Mouse (Mus musculus): ENCODE results near the gene Galnt13.
"Not testable (repeated sequence)": the region's sequence is repeated elsewhere in the genome, so short reads cannot be mapped to it uniquely, and the experiment has no call there.

Gene Galnt13

GRCm38 (mm10) chr2:54915088-54915670 is 479.1 kb downstream of the Galnt13 start:
- DNase-seq (ENCODE audit: low read depth, low spot score) = no peak

- DNase-seq (ENCODE audit: low read depth, low spot score) = no peak
These were observed 500.3 kb downstream of the Galnt13 start for GRCm38 (mm10) chr2:54936369-54936768.

- no peak for DNase-seq (ENCODE audit: low read depth, low spot score)
These were observed 501.2 kb downstream of the Galnt13 start for GRCm38 (mm10) chr2:54937306-54937705.

DNA sequence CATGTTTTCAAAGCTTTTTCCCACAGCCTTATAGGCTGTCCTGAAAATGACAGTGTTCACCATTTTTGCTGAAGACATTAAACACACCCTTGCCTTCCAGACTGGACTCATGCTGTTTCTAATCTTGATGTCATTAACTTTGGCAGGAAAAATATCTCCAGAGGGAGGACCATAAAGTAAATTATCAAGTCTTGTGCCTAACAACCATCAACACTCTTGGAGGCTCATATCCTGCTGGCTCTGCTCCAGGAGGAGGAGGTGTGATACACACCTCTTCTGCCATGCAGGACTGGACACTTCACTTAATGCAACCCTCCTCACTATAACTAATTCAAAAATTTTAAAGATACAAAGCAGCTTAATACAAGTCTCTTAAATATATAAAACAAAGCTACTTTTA is 502.0 kb downstream of the Galnt13 start:
- DNase-seq (ENCODE audit: low read depth, low spot score) = no peak

DNA sequence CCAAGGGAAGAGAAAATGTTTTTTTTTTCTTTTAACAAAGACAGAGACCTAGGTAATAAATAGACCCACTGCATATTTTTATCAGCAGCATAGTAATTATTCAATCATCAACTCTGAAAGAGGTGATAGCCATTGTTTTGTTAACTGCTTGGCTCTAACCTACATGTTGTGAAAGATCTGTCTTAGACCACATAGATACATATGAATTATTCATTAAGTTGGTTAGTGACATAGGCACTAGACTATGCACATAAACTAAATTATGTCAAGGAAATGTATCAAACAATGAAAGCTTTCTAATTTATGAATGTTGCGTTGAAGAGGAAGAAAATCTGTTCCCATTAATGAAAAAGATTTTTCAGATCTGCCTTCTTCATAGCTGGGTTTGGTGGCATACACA is 507.3 kb downstream of the Galnt13 start:
- no peak for DNase-seq (ENCODE audit: low read depth, low spot score)

DNA sequence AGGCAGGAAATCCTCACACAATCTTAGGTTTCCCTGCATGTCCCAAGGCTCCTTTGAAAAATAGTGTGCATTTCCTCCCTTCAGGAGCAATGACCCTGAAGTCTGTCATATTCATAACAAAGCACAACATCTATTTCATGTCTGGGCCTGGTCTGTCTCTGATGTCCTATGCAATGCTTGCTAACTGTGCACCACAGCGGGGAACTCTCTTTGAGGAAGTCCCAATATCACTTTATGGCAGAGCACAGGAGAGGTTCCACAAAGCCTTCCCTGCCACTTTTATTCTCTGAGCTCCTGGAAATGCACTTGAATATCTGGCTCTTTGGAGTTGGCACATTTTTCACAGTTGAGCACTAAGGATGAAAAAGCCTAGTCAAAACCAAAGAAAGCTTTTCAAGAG is 547.7 kb downstream of the Galnt13 start:
- DNase-seq (ENCODE audit: low read depth, low spot score) = no peak

DNA sequence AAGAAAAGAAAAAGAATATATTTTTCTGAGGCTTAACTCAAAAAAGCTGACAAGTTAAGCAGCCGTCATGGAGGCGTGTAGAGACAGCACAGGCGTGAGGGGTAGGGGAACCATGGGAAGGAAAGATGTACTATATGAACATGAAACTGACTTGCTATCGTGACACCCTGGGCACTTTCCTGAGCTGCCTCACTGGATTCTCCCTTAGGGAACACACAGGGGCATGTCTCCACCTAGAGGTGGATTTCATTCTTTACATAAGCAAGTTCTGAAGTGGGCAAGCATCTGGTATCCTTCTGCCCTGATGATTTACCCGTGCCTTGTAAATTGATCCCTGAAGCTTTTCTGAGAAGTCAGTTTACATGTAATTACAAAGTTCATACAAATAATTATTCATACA is 586.4 kb downstream of the Galnt13 start:
- DNase-seq (ENCODE audit: low read depth, low spot score) = not testable (repeated sequence)

GRCm38 (mm10) chr2:55034610-55035009 is 598.5 kb downstream of the Galnt13 start:
- no peak for DNase-seq (ENCODE audit: low read depth, low spot score)

DNA sequence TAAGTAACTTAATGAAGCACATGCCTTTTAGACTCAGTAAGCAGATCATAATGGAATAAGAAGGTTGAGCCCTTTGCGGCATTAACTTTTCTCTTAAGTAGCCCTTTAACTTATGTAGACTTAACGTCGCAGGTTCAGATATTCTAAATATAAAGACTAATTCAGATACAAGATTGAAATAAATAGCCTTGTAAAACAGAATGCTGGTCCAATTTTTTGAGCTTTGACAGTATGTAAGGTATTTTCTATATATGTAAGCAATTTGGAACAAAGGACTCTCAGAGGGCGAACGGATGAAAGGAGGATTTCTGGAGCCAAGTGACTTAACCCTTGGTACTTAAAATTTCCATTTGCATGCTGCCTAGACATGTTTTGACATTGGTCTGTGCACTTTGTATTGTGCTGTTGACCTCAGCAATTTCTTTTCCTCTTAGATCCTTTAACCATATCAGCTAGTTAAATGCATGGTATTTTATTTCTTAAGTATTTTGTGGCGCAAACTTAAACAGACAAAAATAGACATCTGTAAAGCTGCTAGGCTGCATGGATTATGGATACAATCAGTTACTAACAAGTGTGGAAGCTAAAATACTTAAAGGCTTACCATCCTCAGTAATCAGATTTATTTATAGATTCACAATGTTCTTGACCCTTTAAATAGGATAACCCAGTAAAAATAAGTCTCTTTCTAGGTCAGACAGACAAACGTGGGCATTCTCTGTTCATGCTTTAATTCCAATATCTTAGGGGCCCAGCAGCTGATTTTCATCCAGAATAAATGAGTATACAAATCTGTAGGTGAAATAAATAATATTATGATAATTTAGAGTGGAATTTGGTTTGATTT is 629.6 kb downstream of the Galnt13 start:
- no peak for DNase-seq (ENCODE audit: low read depth, low spot score)

DNA sequence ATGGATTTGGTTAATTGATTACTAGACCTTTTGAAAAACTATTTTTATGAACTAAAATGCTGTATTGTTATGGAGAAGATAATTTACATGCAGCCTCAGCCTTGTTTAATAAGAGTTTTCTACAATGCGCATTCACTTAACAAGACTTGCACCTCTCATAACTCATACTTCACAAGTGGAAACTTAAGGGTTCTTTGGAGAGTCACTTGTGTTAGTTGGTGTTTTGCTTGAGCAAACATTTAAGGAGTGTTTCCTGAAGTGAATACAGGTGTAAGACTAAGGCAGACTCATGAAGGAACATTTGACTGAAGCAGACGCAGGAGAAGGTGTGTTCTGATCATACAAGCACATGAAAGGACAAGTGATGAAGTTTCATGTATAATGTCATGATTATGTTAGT is 649.5 kb downstream of the Galnt13 start:
- DNase-seq (ENCODE audit: low read depth, low spot score) = no peak

DNA sequence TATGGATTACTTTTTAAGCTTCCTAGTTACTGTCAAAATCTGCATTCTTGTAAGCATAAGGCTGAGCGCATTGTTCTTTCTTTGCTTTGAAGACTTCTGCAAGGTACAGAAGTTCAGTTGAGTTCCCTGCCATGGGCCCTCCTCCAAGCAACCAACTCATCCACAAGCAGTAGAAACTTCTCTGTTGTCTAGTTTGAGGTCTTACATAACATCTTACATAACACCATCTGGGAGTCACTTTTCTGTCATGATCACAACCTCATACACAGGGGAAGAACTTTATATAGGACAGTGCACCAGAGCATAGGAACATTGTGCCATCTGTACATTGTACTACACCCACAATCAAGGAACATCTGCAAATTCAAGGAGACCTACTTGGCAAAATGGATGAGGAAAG is 651.9 kb downstream of the Galnt13 start:
- no peak for DNase-seq (ENCODE audit: low read depth, low spot score)

GRCm38 (mm10) chr2:55090332-55090731 is 654.2 kb downstream of the Galnt13 start:
- peak; percentile 27 for DNase-seq (ENCODE audit: low read depth, low spot score)

- DNase-seq (ENCODE audit: low read depth, low spot score) = no peak
These were observed 655.4 kb downstream of the Galnt13 start for GRCm38 (mm10) chr2:55091495-55091894.

DNA sequence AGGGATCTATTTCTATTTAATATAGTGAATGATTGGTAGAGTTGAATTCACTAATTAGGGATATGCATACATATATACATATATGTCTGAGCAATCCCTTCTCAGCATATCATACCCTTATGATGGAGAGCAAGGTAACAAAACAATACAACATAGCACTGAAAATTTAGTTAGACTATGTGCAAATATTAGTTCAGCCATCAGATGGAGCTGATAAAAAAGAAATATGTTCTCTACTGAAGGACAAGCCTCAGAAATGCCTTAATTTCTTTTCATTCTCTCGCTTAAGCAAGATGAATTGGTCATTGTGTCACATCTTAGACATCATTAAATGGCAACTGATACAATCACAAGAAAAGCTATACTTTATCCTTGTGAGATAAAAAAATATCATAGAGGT is 663.0 kb downstream of the Galnt13 start:
- DNase-seq (ENCODE audit: low read depth, low spot score) = no peak

- DNase-seq (ENCODE audit: low read depth, low spot score) = peak; percentile 15
These were observed 665.2 kb downstream of the Galnt13 start for GRCm38 (mm10) chr2:55101279-55101678.

GRCm38 (mm10) chr2:55103521-55103920 is 667.4 kb downstream of the Galnt13 start:
- no peak for DNase-seq (ENCODE audit: low read depth, low spot score)

DNA sequence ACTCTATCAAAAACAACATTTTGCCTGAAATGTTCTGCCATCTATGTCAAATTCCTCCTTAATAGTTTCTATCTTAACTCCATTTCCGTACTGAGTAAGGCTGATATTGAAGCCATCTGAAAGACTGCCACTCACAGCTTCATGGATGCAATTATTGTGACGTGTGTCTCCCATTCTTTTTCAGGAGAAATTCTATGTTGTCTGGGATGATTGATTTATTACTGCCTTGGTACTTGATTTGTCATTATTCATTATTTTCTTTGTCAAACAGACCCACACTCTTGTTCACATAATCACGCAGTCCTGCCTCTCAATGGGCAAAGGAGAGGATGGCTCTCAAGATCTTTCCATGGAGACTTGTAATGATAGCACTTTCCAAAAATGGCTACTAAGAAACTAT is 671.7 kb downstream of the Galnt13 start:
- no peak for DNase-seq (ENCODE audit: low read depth, low spot score)

DNA sequence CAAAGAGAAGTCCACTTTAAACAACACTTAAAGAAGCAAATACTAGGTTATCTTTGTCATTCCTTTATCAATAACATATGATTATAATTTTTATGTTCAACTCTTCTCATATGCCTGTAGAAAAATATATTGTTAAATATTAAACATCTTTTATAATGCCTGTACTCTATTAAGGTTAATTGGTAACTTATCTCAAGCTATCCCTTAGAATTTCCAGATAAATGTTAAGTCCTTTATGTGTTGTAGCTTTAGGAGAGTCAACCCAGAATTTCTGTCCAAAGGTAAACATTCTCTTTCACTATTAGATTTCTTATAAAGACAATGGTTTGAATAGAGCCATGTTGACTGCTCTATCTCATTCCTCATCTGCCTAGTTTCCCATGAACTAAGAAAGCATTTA is 717.0 kb downstream of the Galnt13 start:
- DNase-seq (ENCODE audit: low read depth, low spot score) = no peak

DNA sequence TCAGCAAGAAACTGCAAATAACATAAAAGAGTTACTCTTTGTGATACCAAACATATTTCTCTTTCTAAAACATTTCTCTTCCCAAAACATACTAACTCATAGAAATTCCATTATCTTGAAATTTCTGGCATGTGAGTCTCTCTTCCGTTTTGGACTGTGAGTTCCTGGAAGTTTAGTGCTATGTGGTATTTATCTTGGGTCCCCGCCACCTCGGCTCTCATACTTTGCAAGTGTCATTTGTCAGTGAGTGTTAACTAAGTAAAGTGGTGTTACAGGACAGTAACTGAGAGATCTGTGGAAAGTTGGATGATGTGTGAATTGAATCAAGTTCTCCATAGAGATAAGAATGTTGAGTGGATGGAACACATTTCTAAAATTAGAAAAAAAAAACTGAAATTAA is 728.7 kb downstream of the Galnt13 start:
- no peak for DNase-seq (ENCODE audit: low read depth, low spot score)

Measured in A20 (cell line).